Mouse (Mus musculus) left cerebral cortex, postnatal 25 days (tissue): ENCODE data around the gene Sdsl. TPM values are rescaled to one million over a fixed set of nuclear protein-coding genes. Genes with fewer than 3 reads are reported as not detected.
A peak's percentile ranks its signal among the peaks of the same experiment; 100 is the strongest.

Experiments
- DNase-seq, 2 experiments: peaks; one replicate each; pipeline ENCODE4 v3.0.0; 2022; ENCODE audit warnings: low spot score in 2 of 2, mixed read lengths in 1 of 2
- intact Hi-C: fragments of 180-260 bp; cut with DNase I; formaldehyde crosslinking; loops from one replicate; pipeline ENCODE4 v1.15.1; 2025
- total RNA-seq, 2 experiments: library from RNA; stranded (reverse); gene quantifications; 2 replicates each; pipeline ENCODE4 v1.2.3; 2021

Sdsl gene
- total RNA-seq, 2 experiments from 2014 or later, result 4.6 to 6.4 TPM

DNA sequence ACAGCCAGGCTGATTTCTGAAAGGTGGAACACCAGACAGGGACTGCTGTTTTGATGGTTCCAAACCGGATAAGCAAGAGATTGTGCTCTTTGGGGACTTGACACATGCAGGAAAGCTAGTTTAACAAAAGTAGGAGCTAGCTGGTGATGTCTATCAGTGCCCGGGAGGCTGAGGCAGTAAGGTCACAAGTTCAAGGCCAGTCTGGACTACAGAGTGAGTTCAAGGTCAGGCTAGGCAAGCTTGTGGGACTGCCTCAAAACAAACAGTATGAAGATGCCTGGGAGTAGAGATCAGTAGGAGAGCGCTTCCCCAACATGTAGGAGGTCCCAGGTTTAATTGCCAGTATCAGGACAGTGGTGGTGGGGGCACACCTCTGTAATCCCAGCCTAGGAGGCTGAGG lies 24.5 kb upstream of the Sdsl start:
- DNase-seq, result no peak
- intact Hi-C loops, result no loop called here

DNA sequence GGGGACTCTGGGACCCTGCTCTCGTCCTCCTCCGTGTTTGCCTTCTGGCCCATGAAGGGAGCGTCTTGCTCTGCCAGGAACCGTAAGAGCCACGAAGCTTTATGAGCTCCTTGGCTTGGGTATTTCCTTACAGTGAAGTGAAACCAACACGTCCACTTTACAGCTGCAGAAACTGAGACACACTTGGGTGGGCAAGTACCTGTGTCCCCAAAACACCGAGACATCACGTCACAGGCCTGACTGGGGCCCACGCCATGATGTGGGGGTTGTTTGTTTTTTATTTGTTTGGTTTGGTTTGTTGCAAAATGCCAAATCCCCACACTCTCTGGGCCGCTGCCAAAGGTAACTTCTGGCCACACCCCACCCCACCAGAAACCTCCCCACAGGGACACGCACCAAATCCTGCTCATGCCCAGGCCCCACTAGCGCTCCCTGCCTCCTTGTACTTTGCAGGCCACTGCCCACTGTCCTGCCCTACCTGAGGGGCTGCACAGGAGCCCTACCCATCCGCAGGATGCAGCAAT lies 23.2 kb upstream of the Sdsl start:
- intact Hi-C loops, result no loop called here
- no peak for DNase-seq

DNA sequence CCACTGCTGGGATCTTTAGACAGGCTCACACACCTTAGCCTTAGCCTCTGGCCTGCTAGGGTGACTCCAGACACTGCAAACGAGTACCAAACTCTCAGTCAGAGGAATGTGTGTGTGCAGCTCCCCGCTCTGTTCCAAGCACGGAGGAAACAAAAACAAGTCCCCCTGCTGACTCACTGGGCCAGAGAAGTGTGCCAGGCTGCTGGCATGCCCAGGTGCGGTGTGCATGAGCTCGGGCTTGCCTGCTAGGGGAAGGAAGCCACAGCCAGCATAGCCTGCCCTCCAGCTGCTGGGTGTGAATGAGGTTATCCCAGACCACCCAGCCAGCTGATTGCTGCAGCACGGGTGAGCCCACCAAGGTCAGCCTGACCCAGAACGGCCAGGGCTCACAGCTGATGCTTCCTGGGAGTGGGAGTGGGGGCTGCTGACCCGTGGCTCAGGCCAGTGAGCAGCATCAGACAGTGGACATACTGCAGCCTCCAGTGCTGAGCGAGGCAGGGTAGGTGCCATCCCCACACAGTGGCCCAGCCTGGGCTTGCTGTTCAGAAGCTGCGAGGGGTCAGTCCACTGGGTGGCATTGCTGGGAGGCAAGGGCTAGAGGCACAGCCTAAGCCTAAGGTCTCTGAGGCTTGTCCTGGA lies 22.6 kb upstream of the Sdsl start:
- intact Hi-C loops, result no loop called here
- peak in 1 of 2 experiments; percentile 45 for DNase-seq

DNA sequence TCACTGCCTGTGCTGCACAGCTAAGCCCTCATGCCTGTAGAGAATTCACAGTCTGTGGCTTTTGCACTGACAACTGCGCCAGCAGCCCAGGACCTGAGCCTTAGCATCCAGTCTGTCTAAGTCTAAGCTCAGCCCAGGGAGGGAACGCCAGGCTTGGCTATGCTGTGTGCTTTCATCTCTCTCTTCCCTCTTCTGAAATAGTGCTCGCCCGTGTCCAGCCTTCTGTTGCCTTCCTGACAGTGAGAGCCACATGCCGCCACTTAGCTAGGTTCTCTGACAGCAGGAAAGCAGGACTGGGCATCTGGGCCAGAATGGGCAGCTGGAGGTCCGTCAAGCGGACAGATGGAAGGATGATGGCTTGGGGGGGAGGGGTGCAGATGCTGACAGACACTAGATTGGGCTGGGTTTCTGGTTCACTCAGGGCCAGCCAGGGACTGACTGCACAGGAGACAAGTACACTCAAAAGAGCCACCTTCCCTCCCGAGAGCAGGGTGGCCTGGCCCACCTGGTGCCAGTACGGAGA lies 21.3 kb upstream of the Sdsl start:
- intact Hi-C loops, result no loop called here
- no peak for DNase-seq

DNA sequence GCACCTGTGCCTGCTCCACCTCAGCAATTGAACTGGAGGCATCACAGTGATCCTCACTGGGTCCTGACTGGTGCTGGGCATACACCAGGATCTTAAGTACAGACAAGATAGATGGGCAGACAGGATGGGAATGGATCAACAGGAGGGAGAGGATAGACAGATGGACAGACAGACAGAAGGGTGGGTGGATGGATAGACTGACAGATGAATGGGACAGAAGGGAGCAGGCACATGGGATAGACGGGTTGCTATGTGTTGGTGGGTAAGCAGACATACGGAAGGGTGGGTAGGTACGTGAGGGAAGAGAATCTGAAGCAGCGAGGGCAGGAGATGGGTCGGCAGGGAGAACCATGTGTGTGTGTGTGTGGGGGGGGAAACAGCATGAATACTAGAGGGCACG lies 20.8 kb upstream of the Sdsl start:
- DNase-seq, result no peak
- intact Hi-C loops, result no loop called here

DNA sequence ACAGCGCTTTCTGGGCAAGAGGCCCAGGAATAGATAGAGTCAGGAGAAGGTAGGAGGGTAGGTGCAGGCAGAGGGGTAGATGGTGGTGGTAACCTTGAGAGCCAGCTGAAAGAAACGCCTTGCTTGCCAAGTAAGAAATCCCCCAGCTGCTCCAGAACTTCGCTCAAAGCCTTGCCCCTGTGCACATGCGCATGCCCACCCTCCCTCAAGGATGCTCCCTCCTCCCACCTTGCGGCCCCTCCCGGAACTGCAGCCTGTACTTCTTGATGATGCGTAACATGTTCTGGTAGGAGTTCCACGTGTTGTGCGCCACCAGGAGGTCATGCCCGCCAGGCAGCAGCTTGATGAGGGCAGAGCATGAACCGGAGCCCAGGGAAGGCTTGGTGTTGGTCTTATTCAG lies 19.8 kb upstream of the Sdsl start:
- DNase-seq, result peak in 1 of 2 experiments; percentile 46
- intact Hi-C loops, result no loop called here

DNA sequence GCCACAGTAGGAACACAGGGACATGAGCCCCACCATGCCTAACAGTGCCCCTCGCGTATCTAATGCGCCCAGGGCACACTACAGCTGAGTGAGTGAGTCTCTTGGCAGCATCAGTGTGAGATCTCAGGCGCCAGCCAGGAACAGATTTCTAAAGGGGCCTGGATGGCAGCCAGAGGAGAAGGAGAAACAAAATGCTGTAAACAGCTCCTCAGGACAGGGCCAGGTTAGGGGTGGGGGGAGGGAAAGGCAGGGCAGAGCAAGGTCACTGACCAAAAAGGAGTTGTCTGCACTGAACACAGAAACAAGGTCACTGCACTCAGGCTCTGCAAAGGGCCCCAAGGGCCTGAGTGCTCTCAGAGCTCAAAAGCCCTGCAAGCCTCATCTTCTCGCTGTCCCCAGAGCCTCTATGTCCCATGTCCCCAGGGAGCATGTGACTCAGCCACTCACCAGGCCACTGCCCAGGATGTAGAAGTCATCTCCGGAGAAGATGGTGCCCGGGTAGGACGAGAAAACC lies 18.1 kb upstream of the Sdsl start:
- peak in 1 of 2 experiments; percentile 39 for DNase-seq
- intact Hi-C loops, result no loop called here

DNA sequence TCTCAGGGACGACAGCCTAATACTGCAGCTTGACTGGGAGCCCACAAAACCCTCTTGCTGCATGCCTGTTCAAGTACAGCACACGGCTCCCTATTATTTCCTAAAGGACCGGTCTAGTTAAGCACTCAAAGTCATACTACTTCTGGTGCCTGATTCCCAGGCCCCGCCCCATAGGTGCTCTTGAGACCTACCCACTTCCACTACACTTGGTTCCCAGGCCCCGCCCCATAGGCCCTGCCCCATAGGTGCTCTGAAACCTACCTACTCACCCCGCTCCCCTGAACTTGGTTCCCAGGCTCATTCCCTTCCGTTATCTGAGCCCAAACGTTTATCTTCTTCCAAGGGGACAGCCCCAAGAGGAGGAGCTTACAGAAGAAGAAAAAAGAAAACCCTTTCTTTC lies 15.2 kb upstream of the Sdsl start:
- intact Hi-C loops, result no loop called here
- DNase-seq, result no peak

DNA sequence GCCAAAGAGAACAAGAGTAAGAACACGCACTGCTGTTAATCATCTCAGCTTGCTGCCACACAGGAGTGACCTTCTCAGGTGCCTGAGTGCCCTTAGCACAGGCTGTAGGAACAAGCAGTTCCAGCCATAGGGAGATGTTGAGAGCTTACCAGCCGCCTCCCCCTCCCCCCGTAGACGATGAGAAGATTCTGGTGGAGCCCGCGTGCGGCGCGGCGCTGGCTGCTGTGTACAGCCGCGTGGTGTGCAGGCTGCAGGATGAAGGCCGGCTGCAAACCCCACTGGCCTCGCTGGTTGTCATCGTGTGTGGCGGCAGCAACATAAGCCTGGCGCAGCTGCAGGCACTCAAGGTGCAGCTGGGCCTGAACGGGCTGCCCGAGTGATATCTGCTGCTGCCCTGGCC lies 10.8 kb upstream of the Sdsl start:
- no peak for DNase-seq
- intact Hi-C loops, result no loop called here

DNA sequence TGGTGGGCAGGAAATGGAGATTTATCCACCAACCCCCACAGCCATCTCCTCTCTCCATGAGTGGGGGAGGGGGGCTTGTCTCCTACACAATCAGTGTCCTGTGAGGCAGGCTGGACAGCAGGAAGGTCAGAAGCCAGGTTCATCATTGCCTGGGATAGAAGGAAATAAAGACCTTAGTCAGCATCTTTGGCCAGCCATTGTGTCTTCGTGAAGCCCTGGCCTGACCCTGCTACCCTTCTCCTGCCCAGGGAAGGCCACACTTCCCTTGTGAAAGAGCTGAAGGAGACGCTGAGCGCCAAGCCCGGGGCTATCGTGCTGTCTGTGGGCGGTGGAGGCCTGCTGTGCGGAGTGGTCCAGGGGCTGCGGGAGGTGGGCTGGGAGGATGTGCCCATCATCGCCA lies 8.6 kb upstream of the Sdsl start:
- intact Hi-C loops, result no loop called here
- no peak for DNase-seq

DNA sequence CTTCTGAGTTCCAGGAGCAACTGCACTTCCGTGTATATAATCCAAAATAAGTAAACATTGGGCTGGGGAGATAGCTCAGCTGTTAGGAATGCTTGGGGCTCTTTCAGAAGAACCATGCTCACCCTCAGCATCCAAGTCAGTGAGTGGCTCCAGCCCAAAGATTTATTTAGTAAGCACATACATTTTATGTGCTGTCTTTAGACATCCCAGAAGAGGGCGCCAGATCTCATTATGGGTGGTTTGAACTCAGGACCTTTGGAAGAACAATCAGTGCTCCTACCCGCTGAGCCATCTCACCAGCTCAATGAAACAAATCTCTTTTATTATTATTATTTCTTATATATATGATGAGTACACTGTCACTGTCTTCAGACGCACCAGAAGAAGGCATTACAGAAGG lies 6.9 kb upstream of the Sdsl start:
- intact Hi-C loops, result no loop called here
- no peak for DNase-seq

DNA sequence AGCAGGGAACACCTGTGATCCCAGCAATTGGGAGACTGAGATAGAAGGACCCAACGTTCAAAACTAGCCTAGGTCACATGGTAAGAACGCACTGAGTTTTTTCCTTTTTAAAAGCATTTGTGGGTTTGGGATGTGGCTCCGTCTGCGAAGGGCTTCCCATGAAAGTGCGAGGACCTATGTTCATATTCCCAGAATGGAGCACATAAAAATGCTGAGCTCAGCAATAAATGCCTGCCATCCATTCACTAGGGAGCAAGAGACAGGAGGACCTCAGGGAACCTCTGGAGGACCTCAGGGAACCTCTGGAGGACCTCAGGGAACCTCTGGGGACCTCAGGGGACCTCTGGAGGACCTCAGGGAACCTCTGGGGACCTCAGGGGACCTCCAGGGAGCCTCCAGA lies 5.4 kb upstream of the Sdsl start:
- intact Hi-C loops, result no loop called here

DNA sequence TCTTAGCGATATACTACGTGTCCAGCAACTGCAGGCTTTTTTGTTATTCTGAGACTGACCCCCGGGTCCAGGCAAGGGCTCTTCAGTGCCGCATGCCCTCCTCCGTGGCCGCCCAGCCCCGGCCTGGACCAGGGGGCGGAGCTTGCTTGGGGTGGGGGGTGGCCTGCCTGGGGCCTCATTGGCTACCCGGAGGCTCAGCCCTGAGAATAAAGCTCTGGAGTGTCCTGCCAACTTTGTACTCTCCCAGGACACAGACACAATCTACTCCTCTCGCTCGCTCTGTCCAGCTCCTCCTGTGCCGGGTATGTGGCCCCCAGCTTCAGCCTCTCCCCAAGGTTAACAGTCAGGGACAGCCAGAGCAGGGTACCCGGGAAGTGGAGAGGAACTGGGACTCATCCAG lies 3.7 kb upstream of the Sdsl start, which contains the start of gene Sds:
Gene Sds, plus strand, starts transcription at position 231 of the 400 bp plus-strand sequence.
- intact Hi-C loops, result no loop called here
- DNase-seq, result no peak

More for the DNA sequence above, 5.4 kb upstream of the Sdsl start:
- no peak for DNase-seq

DNA sequence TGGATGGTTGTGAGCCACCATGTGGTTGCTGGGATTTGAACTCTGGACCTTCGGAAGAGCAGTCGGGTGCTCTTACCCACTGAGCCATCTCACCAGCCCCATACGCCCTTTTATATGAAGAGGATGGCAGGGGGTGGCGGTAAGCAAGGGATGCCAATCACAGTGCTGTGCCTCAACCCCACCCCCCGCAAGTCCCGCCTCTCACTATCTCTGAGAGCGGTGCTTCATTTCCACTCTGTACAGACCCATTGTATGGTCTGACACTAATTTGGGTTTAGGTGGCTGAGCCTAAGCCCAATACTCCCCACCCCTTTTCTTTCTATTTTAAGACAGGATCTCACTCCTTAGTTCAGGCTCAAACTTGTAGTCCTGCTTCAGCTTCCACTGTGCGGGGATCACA lies 3.3 kb upstream of the Sdsl start:
- DNase-seq, result no peak
- intact Hi-C loops, result no loop called here

DNA sequence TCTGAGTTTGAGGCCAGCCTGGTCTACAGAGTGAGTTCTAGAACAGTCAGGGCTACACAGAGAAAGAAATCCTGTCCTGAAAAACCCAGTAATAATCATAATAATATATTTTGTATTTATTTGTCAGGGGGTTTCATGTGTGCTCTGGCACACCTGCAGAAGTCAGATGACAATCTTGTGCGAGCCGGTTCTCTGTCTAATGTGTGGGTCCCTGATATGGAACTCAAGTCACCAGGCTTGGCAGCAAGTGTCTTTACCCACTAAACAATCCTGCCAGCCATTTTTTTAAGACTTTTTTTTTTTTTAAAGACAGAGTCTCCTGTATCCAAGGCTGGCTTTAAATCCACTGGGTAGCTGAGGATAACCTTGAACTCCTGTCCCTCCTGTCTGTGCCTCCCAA lies 751 bp upstream of the Sdsl start:
- no peak for DNase-seq
- intact Hi-C loops, result no loop called here

DNA sequence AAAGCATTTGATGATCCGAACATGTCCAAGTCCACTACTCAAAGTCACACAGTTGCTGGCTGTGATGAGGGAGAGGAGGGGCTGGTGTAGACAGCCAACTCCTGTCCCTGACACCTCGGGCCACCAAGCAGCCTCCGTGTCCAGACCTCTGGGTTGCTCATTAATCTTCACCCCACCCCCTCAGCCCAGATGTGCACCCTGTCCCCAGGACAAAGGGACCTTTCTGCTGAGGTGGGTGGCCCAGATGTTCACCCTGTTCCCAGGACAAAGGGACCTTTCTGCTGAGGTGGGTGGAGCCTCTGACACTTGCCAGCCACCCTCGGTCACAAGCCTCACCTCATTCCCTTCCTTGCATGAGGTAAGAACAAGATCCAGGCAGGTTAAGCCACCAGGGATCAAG lies 1.1 kb downstream of the Sdsl start:
- intact Hi-C loops, result no loop called here
- no peak for DNase-seq

DNA sequence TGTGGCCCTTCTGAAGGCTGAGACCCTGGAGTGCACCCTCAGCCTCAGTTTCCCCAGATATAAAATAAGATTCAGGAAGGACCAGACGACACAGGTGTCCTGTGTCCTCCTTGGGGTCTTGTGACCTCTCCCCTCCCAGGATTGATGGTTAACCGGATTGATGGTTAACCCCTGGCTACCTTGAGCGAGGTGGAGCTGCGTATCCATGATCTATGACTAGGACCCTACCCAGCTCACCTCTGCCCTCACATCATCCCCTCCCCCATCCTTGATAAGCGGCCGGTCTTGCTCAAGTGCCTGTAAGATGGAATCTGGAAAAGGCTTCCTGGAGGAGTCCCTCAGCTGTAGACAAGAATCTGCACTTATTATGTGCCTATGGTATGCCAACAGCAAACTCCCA lies 3.8 kb downstream of the Sdsl start:
- intact Hi-C loops, result no loop called here
- DNase-seq, result no peak

DNA sequence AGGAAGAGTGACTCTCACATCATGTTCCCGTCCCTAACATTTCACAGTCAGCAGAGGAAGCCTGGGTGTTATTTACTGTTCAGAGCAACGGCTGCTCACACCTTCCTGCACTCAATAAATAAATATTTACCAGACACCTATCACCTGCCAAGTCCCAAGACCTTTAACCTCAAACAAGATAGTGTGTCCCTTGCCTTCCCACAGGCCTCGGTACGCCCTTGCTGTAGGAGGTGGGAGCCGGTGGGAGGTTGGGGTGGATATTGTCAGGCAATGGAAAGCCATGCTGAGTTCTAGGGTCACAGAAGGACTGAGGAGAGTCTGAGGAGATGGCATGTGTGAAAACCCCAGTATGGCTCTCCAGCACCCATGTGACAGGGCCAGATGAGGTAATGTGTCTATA lies 4.3 kb downstream of the Sdsl start:
- no peak for DNase-seq
- intact Hi-C loops, result no loop called here

DNA sequence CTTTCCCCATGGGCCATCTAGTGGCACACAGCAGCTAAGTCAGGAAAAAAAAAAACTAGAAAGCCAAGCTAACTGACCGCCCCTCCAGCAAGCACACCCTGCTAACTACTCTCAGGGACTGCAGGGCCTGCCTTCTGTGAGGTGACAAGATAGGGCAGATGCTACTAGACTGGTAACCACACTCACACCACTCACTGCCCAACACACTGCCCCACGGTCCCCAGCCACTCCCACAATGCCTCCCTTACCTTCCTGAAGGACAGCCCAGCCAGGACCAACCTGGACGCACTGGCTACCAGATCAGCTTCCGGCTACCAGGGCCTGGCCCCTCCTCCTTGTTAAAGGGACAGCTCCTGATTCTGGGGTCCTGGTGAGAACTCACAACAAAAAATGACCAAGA lies 5.6 kb downstream of the Sdsl start:
- no peak for DNase-seq
- intact Hi-C loops, result no loop called here

DNA sequence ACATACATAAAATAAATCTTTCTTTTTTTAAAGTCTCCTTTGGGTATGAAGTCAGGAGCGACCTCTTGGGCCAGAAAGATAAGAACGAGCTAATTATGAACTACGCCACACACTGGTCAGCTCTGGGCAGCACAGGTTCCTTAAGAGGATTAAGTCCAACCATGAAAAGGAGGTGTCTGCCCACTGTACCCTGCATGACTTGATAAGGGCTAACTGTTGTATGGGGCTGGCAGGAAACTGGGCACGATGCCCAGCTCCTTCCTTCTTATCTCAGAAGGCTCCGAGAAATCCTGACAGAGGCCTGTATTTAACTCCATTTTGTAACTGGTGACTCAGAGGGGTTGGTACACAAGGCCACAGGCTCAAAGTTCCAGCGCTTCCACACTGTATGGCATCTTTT lies 6.8 kb downstream of the Sdsl start:
- intact Hi-C loops, result no loop called here
- DNase-seq, result no peak

DNA sequence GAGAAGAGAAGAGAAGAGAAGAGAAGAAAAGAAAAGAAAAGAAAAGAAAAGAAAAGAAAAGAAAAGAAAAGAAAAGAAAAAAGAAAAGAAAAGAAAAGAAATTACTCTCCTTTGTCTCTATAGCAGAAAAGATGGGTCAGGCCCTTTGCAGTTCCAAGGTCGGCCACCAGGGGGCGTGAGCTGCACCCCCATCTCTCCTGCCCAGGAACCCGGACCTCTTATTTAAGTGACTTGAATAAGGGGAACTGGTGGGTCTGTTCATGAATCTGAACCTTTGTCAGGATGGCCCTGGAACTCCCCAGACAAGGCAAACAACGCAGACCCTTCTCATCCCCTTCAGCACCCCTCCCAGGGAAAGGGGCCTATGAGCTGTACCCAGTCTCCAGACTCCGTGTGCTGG lies 7.5 kb downstream of the Sdsl start:
- DNase-seq, result no peak

DNA sequence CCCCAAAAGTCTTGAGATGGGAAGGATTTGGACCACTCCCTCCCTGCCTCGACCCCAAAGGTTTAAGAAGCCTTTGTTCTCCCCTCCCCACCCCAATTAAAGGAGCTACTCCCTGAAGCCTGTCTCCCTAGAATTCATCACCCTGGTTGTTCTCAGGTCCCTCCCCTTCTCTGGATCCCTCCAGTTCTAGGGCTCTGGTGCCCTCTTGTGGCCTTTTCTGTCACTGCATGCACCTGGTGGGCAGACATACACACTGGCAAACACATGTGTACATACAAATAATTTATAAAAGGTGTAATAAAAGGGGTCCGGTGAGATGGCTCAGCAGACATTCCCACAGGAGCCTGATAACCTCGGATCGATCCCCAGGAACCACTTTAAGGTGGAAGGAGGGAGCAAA lies 8.3 kb downstream of the Sdsl start:
- no peak for DNase-seq
- intact Hi-C loops, result no loop called here

More for the DNA sequence above, 7.5 kb downstream of the Sdsl start:
- intact Hi-C loops, result no loop called here
